Mouse (Mus musculus) kidney, postnatal 25 days (tissue): ENCODE results near the gene Ptprn2.

Experiments used
- DNase-seq, 2 experiments: peaks; one replicate each; pipeline ENCODE4 v3.0.0; 2021; ENCODE audit warnings: mixed read lengths in 2 of 2

Gene Ptprn2

DNA sequence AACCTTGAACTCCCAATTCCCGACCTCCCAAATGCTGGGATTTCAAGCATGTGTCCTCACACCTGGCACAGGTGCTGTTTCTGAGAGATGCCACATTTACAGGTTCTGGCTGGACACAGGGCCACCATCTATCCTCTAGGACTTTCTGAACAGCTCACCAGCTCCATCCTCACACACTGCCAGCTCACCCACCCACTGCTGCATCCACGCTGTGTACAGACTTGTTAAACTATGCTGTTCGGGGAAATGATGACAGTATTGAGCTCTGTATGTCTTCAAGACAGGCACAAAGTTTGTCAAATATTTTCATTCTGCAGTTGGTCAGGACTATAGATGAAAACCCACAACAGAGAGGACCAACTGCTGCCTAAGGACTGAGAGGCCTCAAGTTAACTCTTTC lies 751.5 kb downstream of the Ptprn2 start:
- no peak for DNase-seq

DNA sequence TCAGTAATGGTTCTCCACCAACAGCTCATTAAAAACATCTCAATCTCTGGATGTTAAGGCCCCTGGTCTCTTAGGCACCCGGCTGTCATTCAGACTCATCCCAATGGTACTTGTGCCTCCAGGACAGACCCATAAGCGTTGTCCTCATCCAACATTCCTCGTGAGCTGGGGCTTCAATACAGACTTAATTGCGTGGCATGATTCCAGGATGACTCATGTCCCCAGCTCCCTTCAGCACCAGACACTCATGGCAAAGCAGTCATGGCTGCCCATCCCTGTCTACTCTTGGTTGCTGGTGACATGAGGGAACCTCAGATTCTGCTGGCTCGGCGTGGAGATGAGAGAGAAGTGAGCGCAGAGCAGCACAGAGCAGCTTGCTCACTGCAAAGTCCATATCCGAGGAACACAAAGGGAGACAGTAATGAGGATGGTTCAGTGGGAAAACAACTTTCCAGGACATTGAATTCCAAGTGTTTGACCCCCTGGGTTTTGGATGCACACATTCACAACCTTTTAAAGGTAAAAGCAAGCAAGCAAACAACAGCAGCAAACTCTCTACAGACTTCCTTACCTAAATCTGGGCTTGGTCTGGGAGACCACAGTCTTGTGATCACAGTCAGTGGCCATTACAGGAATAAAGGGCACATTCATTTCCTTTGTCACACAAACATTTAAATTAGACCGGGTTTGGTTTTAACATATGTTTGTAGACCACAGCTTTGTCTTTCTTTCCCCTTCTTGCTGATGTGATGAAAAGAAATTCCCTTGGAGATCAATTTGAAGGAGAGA lies 754.6 kb downstream of the Ptprn2 start:
- no peak for DNase-seq

GRCm38 (mm10) chr12:117242181-117242580 lies 756.7 kb downstream of the Ptprn2 start:
- peak; percentile 71 to 76 for DNase-seq

- DNase-seq: no peak
Observed at GRCm38 (mm10) chr12:117245885-117246478, 760.5 kb downstream of the Ptprn2 start.

- no peak for DNase-seq
Observed at GRCm38 (mm10) chr12:117250465-117250864, 764.9 kb downstream of the Ptprn2 start.

GRCm38 (mm10) chr12:117251663-117252425 lies 766.3 kb downstream of the Ptprn2 start:
- DNase-seq: no peak

GRCm38 (mm10) chr12:117252426-117252779 lies 766.9 kb downstream of the Ptprn2 start:
- DNase-seq: no peak

GRCm38 (mm10) chr12:117254356-117254755 lies 768.8 kb downstream of the Ptprn2 start:
- no peak for DNase-seq

DNA sequence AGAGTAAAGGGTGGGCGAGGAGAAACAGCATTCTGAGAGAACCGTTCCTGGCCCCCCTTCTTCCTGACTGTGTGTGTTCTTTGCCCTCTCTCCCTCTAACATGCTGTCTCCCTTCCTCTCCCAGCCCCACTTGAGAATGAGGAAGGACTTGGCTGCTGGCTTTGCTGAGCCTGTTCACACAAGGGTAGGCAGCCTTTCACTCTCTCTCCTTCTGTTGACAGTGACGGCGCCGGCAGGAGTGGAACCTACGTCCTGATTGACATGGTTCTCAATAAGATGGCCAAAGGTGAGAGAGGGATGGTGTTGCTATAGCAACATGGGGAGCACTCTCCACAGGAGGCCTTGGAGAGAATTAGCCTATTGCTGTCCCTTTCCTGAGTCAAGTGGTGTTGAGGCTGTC lies 769.8 kb downstream of the Ptprn2 start:
- no peak for DNase-seq

- no peak for DNase-seq
Observed at GRCm38 (mm10) chr12:117255776-117256342, 770.3 kb downstream of the Ptprn2 start.

DNA sequence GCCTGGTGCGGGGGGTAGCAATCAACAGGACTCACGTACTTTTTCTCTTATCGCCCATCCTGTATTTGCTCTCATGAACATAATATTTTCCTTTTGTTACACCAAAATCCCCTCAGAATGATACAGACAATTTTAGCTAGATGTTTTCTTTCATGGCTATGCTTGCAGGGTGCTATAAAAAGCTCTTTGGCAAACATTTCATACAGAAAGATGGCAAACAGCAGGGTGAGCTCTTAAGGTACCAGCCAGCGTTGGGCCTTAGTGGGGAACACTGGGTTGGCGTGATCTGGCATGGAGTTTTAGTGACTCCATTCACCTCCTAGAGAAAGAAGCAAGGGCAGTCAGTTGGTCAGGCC lies 771.3 kb downstream of the Ptprn2 start:
- DNase-seq: no peak

DNA sequence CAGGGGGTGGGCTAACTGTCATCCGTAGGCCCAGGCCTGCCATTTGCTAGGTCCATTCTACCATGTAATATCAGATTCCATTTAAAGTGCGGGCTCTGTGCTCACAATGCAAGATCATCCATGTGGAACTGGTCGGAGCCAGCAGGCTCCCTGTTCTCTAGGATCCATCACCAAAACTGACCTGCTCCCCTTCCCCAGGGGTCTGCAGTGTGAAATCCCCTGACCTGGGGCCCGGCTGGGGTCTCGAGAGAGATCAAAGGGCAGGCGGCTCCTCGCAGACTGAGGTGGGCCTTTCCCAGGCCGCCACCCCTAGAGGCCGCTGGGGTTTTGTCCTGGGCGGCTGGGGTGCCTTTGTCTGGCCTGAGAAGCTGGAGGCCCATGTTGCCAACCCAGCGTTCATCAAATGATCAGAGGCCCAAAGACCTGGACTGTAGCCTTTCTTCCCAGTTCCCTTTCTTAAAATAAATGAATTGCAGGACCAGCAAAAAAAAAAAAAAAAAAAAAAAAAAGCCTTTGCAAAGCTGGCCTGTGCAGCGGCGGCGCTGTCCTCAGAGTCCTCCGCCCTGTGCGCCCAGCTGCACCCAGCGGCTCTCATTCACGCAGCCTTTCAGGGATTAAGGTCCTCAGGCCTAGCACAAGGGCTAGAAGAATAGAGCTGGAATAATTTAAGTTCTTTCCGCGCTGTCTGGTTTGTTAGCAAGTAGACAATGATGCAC lies 771.8 kb downstream of the Ptprn2 start:
- no peak for DNase-seq

DNA sequence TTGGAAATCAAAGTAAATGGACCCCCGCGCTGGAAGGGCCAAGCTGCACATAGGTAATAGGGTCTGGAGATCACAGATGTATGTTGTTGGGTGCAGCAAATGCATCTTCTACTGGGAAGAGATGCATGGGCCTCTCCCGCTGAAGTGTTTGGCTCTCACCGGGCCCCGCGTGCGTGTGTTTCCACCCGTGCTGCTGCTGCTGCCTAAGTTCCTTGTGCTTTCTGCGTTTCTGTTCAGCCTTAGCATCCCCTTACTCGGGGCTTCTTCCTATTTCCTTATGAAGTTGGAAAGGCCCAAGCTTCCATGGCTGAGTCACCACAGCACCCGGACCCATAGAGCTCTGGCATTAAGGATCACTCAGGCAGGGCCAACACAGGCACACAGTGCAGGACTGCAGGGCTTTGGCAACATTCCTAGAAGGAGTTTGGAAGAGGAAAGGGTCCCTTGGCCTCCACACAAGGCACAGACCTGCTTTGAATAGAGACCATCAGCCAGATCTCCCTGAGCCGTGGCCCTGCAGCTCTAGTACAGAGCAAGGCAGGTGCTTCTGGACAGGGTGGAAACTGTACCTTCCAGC lies 772.5 kb downstream of the Ptprn2 start:
- DNase-seq: no peak

DNA sequence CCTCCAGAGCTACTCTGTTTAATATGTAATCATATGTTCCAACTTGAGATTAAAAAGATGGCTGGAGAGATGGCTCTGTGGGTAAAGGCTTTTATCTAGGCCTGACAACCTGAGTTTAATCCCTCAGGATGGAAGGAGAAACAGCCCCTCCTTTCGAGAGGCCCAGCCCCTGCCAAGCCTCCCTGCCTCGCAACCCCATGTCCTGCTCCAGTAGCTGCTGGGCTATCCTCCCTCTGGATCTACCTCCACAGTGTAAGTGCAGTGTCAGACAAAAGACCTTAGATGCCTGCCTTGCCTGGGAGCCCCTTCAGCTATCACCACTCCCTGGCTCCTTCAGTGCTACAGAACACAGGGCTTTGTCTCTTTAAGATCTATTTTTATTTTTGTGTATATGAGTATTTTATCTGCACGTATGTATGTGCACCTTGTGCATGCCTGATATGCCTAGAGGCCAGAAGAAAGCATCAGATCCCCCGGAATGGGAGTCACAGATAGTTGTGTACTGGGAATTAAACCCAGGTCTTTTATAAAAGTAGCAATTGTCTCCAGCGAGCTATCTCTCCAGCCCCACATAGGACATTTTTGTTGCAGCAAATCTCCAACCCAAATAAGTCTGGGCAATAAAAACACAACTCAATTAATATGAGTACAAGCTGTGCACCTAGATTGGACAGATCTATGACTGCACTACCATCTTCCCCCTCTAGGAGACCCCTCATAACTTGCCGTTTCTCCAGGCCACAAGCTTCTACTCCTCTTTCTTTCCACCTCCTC lies 775.1 kb downstream of the Ptprn2 start:
- no peak for DNase-seq

DNA sequence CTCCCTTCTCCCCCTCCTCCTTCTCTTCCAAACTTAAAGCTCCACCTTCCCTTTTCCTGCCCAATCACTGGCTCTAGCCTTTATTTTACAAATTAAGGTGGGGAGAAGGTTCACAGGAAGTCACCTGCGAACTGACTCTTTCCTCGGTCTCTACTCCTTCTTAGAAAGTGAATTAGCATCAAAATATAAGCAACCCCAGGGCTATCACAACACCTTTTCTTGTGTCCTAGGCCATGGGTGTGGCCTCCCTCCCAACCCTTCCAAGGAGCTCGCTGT lies 775.6 kb downstream of the Ptprn2 start:
- DNase-seq: no peak

DNA sequence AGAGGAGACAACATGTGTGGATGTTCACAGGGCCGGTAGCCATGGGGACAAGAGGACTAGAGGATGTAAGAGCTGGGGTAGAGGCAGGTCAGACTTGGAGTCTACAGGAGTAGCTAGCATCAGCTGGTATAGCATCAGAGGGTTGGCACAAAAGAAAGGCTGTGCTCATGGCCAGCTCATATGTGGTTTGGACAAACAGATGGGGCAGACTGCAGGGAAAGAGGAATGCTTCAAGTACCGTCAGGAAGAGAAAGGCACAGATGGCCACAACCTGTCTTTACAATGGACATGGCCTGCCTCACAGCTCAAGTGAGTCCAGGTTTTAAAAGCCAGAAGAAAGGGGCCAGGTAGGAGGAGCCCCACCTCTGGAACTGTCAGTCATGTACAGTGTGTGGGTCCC lies 776.5 kb downstream of the Ptprn2 start:
- DNase-seq: no peak

DNA sequence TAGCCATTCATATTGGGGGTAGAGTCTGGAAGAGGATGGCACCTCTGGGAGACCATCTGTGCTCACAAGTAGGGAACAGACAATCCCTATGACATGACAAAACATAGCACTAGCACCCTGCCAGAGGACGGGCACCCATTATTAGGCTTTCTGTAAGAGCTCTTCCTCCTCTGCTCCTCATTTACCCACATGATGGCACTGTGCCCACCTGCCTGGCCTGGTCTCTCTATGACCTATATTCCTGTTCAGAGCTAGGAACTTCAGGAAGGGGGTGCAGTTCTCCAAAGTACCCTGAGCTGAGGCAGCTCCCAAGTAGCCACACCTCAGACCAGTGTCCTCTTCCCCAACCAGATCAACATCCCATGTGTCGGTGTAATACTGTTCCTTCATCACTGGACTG lies 777.6 kb downstream of the Ptprn2 start:
- DNase-seq: no peak

DNA sequence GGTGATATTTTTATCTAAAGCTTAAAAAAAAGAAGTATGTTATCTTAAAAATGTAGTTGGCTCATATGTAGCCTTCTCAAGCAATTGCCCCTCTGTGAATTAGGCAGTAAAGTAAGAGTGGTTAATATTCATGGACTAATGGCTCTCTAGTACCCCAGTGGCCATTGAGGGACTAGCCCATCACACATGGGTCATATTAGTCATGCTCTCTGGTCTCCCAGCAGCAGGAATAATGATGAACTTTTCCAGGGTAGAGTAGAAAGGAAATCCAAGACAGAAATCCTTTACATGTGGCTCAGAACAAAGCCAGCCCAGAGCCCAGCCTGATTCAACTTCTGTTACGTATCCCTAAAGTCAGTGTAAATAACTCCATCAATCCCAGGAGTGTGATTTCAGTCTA lies 779.7 kb downstream of the Ptprn2 start:
- no peak for DNase-seq

GRCm38 (mm10) chr12:117268543-117269172 lies 783.1 kb downstream of the Ptprn2 start:
- no peak for DNase-seq

GRCm38 (mm10) chr12:117269310-117269709 lies 783.8 kb downstream of the Ptprn2 start:
- DNase-seq: no peak

DNA sequence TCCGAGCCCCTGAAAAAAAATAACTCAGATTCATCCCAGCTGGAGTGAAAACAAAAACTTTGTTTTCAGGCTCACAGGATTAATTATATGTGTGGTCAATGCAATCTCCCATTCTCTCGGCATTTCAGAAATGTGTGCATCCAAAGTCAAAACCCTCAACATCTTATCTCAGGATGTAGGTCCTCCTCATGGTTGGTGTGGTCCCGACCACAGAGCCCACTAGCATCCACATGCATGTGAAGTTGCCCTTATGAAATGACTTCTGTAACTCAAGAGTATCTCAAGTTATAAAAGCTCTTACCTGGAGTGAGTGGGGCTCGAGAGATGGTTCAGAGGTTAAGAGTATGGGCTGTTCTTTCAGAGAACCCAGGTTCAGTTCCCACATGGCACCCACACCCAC lies 784.7 kb downstream of the Ptprn2 start:
- no peak for DNase-seq

DNA sequence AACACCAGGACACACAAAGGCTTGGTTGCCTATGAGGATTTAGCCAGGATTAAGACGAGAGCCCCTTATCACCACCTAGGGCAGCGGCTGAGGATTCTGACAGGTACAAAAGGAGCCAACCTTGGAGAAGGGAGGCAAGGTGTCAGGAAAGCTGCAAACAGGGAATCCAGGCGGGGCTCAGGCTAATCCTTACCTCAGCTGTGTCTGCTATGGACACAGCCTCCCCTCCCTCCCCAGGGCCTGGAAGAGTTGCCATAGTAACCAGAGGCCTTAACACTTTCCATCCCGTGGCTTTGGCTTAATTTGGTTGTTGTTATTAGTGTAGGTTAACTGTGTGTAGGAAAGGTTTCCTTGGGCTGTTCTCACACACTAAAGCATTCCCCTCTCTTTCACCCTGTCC lies 787.6 kb downstream of the Ptprn2 start:
- no peak for DNase-seq
